Mouse (Mus musculus) heart, postnatal 0 days (tissue): ENCODE measurements at regions not wholly inside any gene's neighbourhood (a gene's known extent, or its start where the extent isn't known, plus 50 kb on each side); places are given as distances from the start of the nearest gene placed in this dataset.

Experiments used
- ATAC-seq: fragments of 200-750 bp; cut with Nextera tagmentation; 2 replicates; pipeline ENCODE4 v1.8.0; 2017; ENCODE audit warnings: low read depth, moderate number of reproducible peaks, moderate library complexity; ENCODE audit not compliant: insufficient read depth
- DNase-seq: peaks from one replicate; pipeline ENCODE4 v3.0.0-alpha.2; 2016; ENCODE audit warnings: low spot score
- H3K27ac ChIP-seq: fragments of 300-500 bp; sonication (generic); 2 replicates; pipeline ENCODE4 v1.5.1; 2014; ENCODE audit warnings: low read depth, mild to moderate bottlenecking
- H3K27me3 ChIP-seq: fragments of 300-500 bp; sonication (generic); 2 replicates; pipeline ENCODE4 v1.6.1; 2014; ENCODE audit warnings: low read length, mixed read lengths; ENCODE audit not compliant: control insufficient read depth, insufficient read depth
- H3K36me3 ChIP-seq: fragments of 300-500 bp; sonication (generic); replicated peaks from 2 replicates; pipeline ENCODE4 v1.6.1; 2014; ENCODE audit warnings: low read length, mixed read lengths; ENCODE audit not compliant: control insufficient read depth, insufficient read depth
- H3K4me1 ChIP-seq: fragments of 300-500 bp; sonication (generic); 2 replicates; pipeline ENCODE4 v1.6.1; 2014; ENCODE audit warnings: antibody characterized with exemption; ENCODE audit not compliant: control insufficient read depth, insufficient read depth
- H3K4me2 ChIP-seq: fragments of 300-500 bp; sonication (generic); 2 replicates; pipeline ENCODE4 v1.6.1; 2014; ENCODE audit warnings: low read depth, mild to moderate bottlenecking, low read length, moderate library complexity
- H3K4me3 ChIP-seq: fragments of 300-500 bp; sonication (generic); 2 replicates; pipeline ENCODE4 v1.5.1; 2014; ENCODE audit warnings: low read depth, low read length
- H3K9ac ChIP-seq: fragments of 300-500 bp; sonication (generic); replicated peaks from 2 replicates; pipeline ENCODE4 v1.6.1; 2014; ENCODE audit warnings: low read depth, low read length, mixed read lengths
- H3K9me3 ChIP-seq: fragments of 300-500 bp; sonication (generic); replicated peaks from 2 replicates; pipeline ENCODE4 v1.6.1; 2016; ENCODE audit warnings: low read length; ENCODE audit not compliant: control insufficient read depth
- CTCF ChIP-seq: IDR thresholded peaks from 2 replicates; pipeline ENCODE4 v1.5.1; 2016; ENCODE audit warnings: antibody characterized with exemption, control low read depth, low read depth
- EP300 ChIP-seq: IDR thresholded peaks from 2 replicates; pipeline ENCODE4 v1.6.1; 2016; ENCODE audit warnings: antibody characterized with exemption, low read depth
- WGBS: fragments of 180-500 bp; shearing (Covaris S2); extraction: QIAGEN DNeasy Blood & Tissue Kit; methylation state at CpG from one replicate; pipeline ENCODE4 v1.1.7; 2014; 5-methylcytosine and 5-hydroxymethylcytosine counted together

GRCm38 (mm10) chr12:80035500-80036271 is 77.1 kb downstream of the Zfp36l1 start:
- Histone ChIP-seq H3K27me3 (no peaks in the 10 kb centered on the region), H3K4me1 (peaks cover 21% of the 10 kb centered on the region), H3K9me3 (no peaks in the 10 kb centered on the region), H3K36me3 (no peaks in the 10 kb centered on the region), H3K4me3 (no peak overlapping the region), H3K27ac (peak overlapping the region; percentile 27; the same call in 1 of the 2 replicates), H3K9ac (no peak overlapping the region), H3K4me2 (no peak overlapping the region)
- ATAC-seq: no peak
- no peak for TF ChIP-seq CTCF
- no peak for TF ChIP-seq EP300
- DNase-seq: no peak
- WGBS: 30% methylated on average over 6 of the region's 6 CpGs

- DNase-seq (no peak), ATAC-seq (no peak)
- no peaks in the 10 kb centered on the region for H3K36me3 ChIP-seq
- TF ChIP-seq CTCF: no peak
- no peak for TF ChIP-seq EP300
- no peak overlapping the region for H3K4me3 ChIP-seq
- no peak overlapping the region for H3K27ac ChIP-seq
- H3K9ac ChIP-seq: no peak overlapping the region
- no peaks in the 10 kb centered on the region for H3K9me3 ChIP-seq
- H3K27me3 ChIP-seq: no peaks in the 10 kb centered on the region
- H3K4me1 ChIP-seq: peaks cover 21% of the 10 kb centered on the region
- no peak overlapping the region for H3K4me2 ChIP-seq
- WGBS: 48% methylated on average over 4 of the region's 4 CpGs
Measured at GRCm38 (mm10) chr12:80034963-80035411, 77.8 kb downstream of the Zfp36l1 start.

- 93% methylated on average over 5 of the region's 5 CpGs for WGBS
- H3K4me1 ChIP-seq: peaks cover 14% of the 10 kb centered on the region
- H3K4me3 ChIP-seq: no peak overlapping the region
- DNase-seq (no peak), ATAC-seq (no peak)
- H3K27ac ChIP-seq: no peak overlapping the region
- no peaks in the 10 kb centered on the region for H3K27me3 ChIP-seq
- H3K9me3 ChIP-seq: no peaks in the 10 kb centered on the region
- no peak overlapping the region for H3K9ac ChIP-seq
- H3K4me2 ChIP-seq: no peak overlapping the region
- TF ChIP-seq EP300 (no peak), CTCF (no peak)
- no peaks in the 10 kb centered on the region for H3K36me3 ChIP-seq
Measured at GRCm38 (mm10) chr12:80034100-80034499, 78.7 kb downstream of the Zfp36l1 start.

GRCm38 (mm10) chr12:80032520-80032919 is 80.3 kb downstream of the Zfp36l1 start:
- Histone ChIP-seq H3K36me3 (no peaks in the 10 kb centered on the region), H3K4me3 (no peak overlapping the region), H3K4me1 (peaks cover 12% of the 10 kb centered on the region), H3K9ac (no peak overlapping the region), H3K4me2 (no peak overlapping the region), H3K9me3 (no peaks in the 10 kb centered on the region), H3K27me3 (no peaks in the 10 kb centered on the region), H3K27ac (no peak overlapping the region)
- ATAC-seq (no peak), DNase-seq (no peak)
- 60% methylated on average over 3 of the region's 3 CpGs for WGBS
- TF ChIP-seq CTCF (no peak), EP300 (no peak)

- no peak for ATAC-seq
- 78% methylated on average over 3 of the region's 3 CpGs for WGBS
- Histone ChIP-seq H3K4me3 (no peak overlapping the region), H3K36me3 (no peaks in the 10 kb centered on the region), H3K9me3 (no peaks in the 10 kb centered on the region), H3K9ac (no peak overlapping the region), H3K27me3 (no peaks in the 10 kb centered on the region), H3K4me2 (no peak overlapping the region), H3K4me1 (no peaks in the 10 kb centered on the region; the same call in 1 of the 2 replicates), H3K27ac (no peak overlapping the region)
- TF ChIP-seq CTCF (no peak), EP300 (no peak)
- no peak for DNase-seq
Measured at GRCm38 (mm10) chr12:80028301-80028700, 84.5 kb downstream of the Zfp36l1 start.
